Mouse (Mus musculus) stomach, embryonic 16.5 days (tissue): Measurements from ENCODE around the gene Ctdspl2. TPM values are rescaled to one million over a fixed set of nuclear protein-coding genes. Genes with fewer than 3 reads are reported as not detected.
"Not testable (repeated sequence)": the region's sequence is repeated elsewhere in the genome, so short reads cannot be mapped to it uniquely, and the experiment has no call there.

Source experiments
- ATAC-seq: fragments of 200-750 bp; cut with Nextera tagmentation; 2 replicates; pipeline ENCODE4 v1.8.0; 2017; ENCODE audit warnings: moderate number of reproducible peaks, moderate TSS enrichment; ENCODE audit not compliant: insufficient read depth, low FRiP score
- H3K27ac ChIP-seq: fragments of 300-500 bp; sonication (generic); 2 replicates; pipeline ENCODE4 v1.5.1; 2014; ENCODE audit warnings: low read length
- H3K27me3 ChIP-seq: fragments of 300-500 bp; sonication (generic); 2 replicates; pipeline ENCODE4 v1.6.1; 2014; ENCODE audit warnings: low read length, control low read depth, mixed read lengths; ENCODE audit not compliant: control insufficient read depth, insufficient read depth
- H3K36me3 ChIP-seq: fragments of 300-500 bp; sonication (generic); 2 replicates; pipeline ENCODE4 v1.6.1; 2014; ENCODE audit warnings: low read length; ENCODE audit not compliant: control insufficient read depth, insufficient read depth
- H3K4me1 ChIP-seq: fragments of 300-500 bp; sonication (generic); 2 replicates; pipeline ENCODE4 v1.6.1; 2014; ENCODE audit warnings: low read length, control low read depth, mixed read lengths; ENCODE audit not compliant: control insufficient read depth, insufficient read depth
- H3K4me2 ChIP-seq: fragments of 300-500 bp; sonication (generic); 2 replicates; pipeline ENCODE4 v1.6.1; 2014; ENCODE audit warnings: low read depth, low read length, mixed read lengths
- H3K4me3 ChIP-seq: fragments of 300-500 bp; sonication (generic); replicated peaks from 2 replicates; pipeline ENCODE4 v1.5.1; 2014; ENCODE audit warnings: mild to moderate bottlenecking, low read length
- H3K9ac ChIP-seq: fragments of 300-500 bp; sonication (generic); 2 replicates; pipeline ENCODE4 v1.6.1; 2014; ENCODE audit warnings: low read length
- H3K9me3 ChIP-seq: fragments of 300-500 bp; sonication (generic); replicated peaks from 2 replicates; pipeline ENCODE4 v1.6.1; 2016; ENCODE audit warnings: low read length, control low read depth; ENCODE audit not compliant: control insufficient read depth
- WGBS: fragments of 180-500 bp; shearing (Covaris S2); extraction: QIAGEN DNeasy Blood & Tissue Kit; methylation state at CpG from one replicate; pipeline ENCODE4 v1.1.7; 2014; 5-methylcytosine and 5-hydroxymethylcytosine counted together
- polyA plus RNA-seq: library from polyadenylated mRNA; unstranded; fragments of >200 nt; fragmentation: Nextera tagmentation; extraction: Ambion mirVana; gene quantifications from 2 replicates; pipeline ENCODE4 v1.2.1, GENCODE M21; 2015

Gene Ctdspl2
- 41.3 and 49.1 TPM in 2 replicates for polyA plus RNA-seq

GRCm38 (mm10) chr2:121955765-121956223 is at the start of gene Ctdspl2, which contains the start of gene Mageb3:
Gene Ctdspl2 (plus strand): TSS chr2:121956001.
Gene Mageb3 (minus strand): TSS chr2:121956092.
- H3K36me3 ChIP-seq, result no peaks in the 10 kb centered on the region
- no peaks in the 10 kb centered on the region for H3K27me3 ChIP-seq
- H3K9me3 ChIP-seq, result no peaks in the 10 kb centered on the region
- H3K9ac ChIP-seq, result peak within 1 kb of the TSS; percentile 97
- H3K4me1 ChIP-seq, result peaks cover 15% of the 10 kb centered on the region
- peak within 1 kb of the TSS; percentile 97 for H3K27ac ChIP-seq
- WGBS, result under 1% methylated on average over 46 of the region's 48 CpGs
- peak within 1 kb of the TSS; percentile 98 for H3K4me3 ChIP-seq
- peak within 1 kb of the TSS; percentile 70 for H3K4me2 ChIP-seq
- ATAC-seq, result peak; percentile 98

GRCm38 (mm10) chr2:121909975-121910374 is 45.8 kb upstream of the Ctdspl2 start:
- Histone ChIP-seq H3K4me2 (no peak overlapping the region), H3K9me3 (no peaks in the 10 kb centered on the region), H3K27ac (no peak overlapping the region), H3K27me3 (no peaks in the 10 kb centered on the region), H3K36me3 (no peaks in the 10 kb centered on the region), H3K9ac (no peak overlapping the region), H3K4me3 (no peak overlapping the region), H3K4me1 (no peaks in the 10 kb centered on the region)
- ATAC-seq, result no peak
- 75% methylated on average over 3 of the region's 3 CpGs for WGBS

- H3K4me3 ChIP-seq, result no peak overlapping the region
- no peaks in the 10 kb centered on the region for H3K27me3 ChIP-seq
- H3K9me3 ChIP-seq, result no peaks in the 10 kb centered on the region
- WGBS, result 81% methylated on average over 5 of the region's 5 CpGs
- no peaks in the 10 kb centered on the region for H3K4me1 ChIP-seq
- H3K4me2 ChIP-seq, result no peak overlapping the region
- no peak for ATAC-seq
- H3K9ac ChIP-seq, result no peak overlapping the region
- H3K36me3 ChIP-seq, result no peaks in the 10 kb centered on the region
- no peak overlapping the region for H3K27ac ChIP-seq
Observed at GRCm38 (mm10) chr2:121916047-121916970, 39.5 kb upstream of the Ctdspl2 start.

- ATAC-seq, H3K9ac ChIP-seq, H3K9me3 ChIP-seq, H3K36me3 ChIP-seq, H3K4me1 ChIP-seq, H3K4me3 ChIP-seq, H3K27me3 ChIP-seq, H3K27ac ChIP-seq, H3K4me2 ChIP-seq: not testable (repeated sequence)
- 70% methylated on average over 2 of the region's 2 CpGs for WGBS
Observed at GRCm38 (mm10) chr2:121937624-121938023, 18.2 kb upstream of the Ctdspl2 start.

GRCm38 (mm10) chr2:121943364-121943763 is 12.4 kb upstream of the Ctdspl2 start:
- Histone ChIP-seq H3K9me3 (no peaks in the 10 kb centered on the region), H3K27me3 (no peaks in the 10 kb centered on the region), H3K4me1 (no peaks in the 10 kb centered on the region), H3K36me3 (no peaks in the 10 kb centered on the region), H3K4me2 (no peak overlapping the region), H3K27ac (no peak overlapping the region), H3K9ac (no peak overlapping the region), H3K4me3 (no peak overlapping the region)
- ATAC-seq, result no peak
- WGBS, result 79% methylated on average over 3 of the region's 3 CpGs

GRCm38 (mm10) chr2:121954971-121955656 is 687 bp upstream of the Ctdspl2 start:
- H3K4me1 ChIP-seq, result peaks cover 15% of the 10 kb centered on the region
- no peaks in the 10 kb centered on the region for H3K36me3 ChIP-seq
- peak overlapping the region; percentile 97 for H3K27ac ChIP-seq
- H3K9ac ChIP-seq, result peak overlapping the region; percentile 97
- H3K4me2 ChIP-seq, result peak overlapping the region; percentile 70
- H3K4me3 ChIP-seq, result peak overlapping the region; percentile 98
- no peak for ATAC-seq
- WGBS, result 12% methylated on average over 10 of the region's 10 CpGs
- no peaks in the 10 kb centered on the region for H3K27me3 ChIP-seq
- H3K9me3 ChIP-seq, result no peaks in the 10 kb centered on the region

- peak overlapping the region; percentile 70 for H3K4me2 ChIP-seq
- no peaks in the 10 kb centered on the region for H3K27me3 ChIP-seq
- H3K27ac ChIP-seq, result peak overlapping the region; percentile 97
- peak; percentile 94 for ATAC-seq
- H3K4me1 ChIP-seq, result peaks cover 15% of the 10 kb centered on the region
- H3K4me3 ChIP-seq, result peak overlapping the region; percentile 98
- H3K9ac ChIP-seq, result peak overlapping the region; percentile 97
- under 1% methylated on average over 47 of the region's 47 CpGs for WGBS
- no peaks in the 10 kb centered on the region for H3K9me3 ChIP-seq
- H3K36me3 ChIP-seq, result no peaks in the 10 kb centered on the region
Observed at GRCm38 (mm10) chr2:121956224-121957018, 620 bp downstream of the Ctdspl2 start.

GRCm38 (mm10) chr2:121957216-121957792 is 1.5 kb downstream of the Ctdspl2 start:
- WGBS, result 5% methylated on average over 8 of the region's 8 CpGs

More at GRCm38 (mm10) chr2:121957216-121957792, 1.5 kb downstream of the Ctdspl2 start:
- H3K4me3 ChIP-seq, result peak overlapping the region; percentile 98
- no peaks in the 10 kb centered on the region for H3K36me3 ChIP-seq
- peak overlapping the region; percentile 97; the same call in 1 of the 2 replicates for H3K27ac ChIP-seq
- H3K4me1 ChIP-seq, result peaks cover 15% of the 10 kb centered on the region
- H3K4me2 ChIP-seq, result peak overlapping the region; percentile 67
- no peaks in the 10 kb centered on the region for H3K9me3 ChIP-seq
- peak overlapping the region; percentile 97 for H3K9ac ChIP-seq
- no peaks in the 10 kb centered on the region for H3K27me3 ChIP-seq
- no peak for ATAC-seq
